Mouse (Mus musculus) MEL (cell line): Measurements from ENCODE around the gene Sipa1l1. TPM values are rescaled to one million over a fixed set of nuclear protein-coding genes. Genes with fewer than 3 reads are reported as not detected.

Source experiments
- DNase-seq: peaks from one replicate; pipeline ENCODE4 v3.0.0; 2011; ENCODE audit warnings: low read depth, low spot score
- H3K27ac ChIP-seq: 2 replicates; pipeline ENCODE4 v1.5.1; 2012; ENCODE audit warnings: low read depth, mild to moderate bottlenecking, control low read depth, low read length, moderate library complexity; ENCODE audit not compliant: control insufficient read depth
- H3K27me3 ChIP-seq, 2 experiments: fragments of 150-350 bp in 1 of 2; sonication (generic) in 1 of 2; 2 replicates each; pipeline ENCODE4 v1.6.1; 2012; ENCODE audit warnings: low read length in 2 of 2, mild to moderate bottlenecking in 2 of 2, improper control_type of control experiment in 1 of 2, moderate library complexity in 1 of 2; ENCODE audit not compliant: insufficient read depth in 2 of 2, control insufficient read depth in 1 of 2
- H3K36me3 ChIP-seq, 2 experiments: 2 replicates each; pipeline ENCODE4 v1.6.1; 2012 to 2014; ENCODE audit warnings: low read length in 2 of 2, improper control_type of control experiment in 1 of 2, inconsistent platforms in 1 of 2, mild to moderate bottlenecking in 1 of 2; ENCODE audit not compliant: insufficient read depth in 2 of 2, control insufficient read depth in 1 of 2
- H3K4me1 ChIP-seq, 2 experiments: fragments of 150-350 bp in 1 of 2; sonication (generic) in 1 of 2; 2 replicates each; pipeline ENCODE4 v1.6.1; 2012; ENCODE audit warnings: low read length in 2 of 2, improper control_type of control experiment in 1 of 2, mild to moderate bottlenecking in 1 of 2; ENCODE audit not compliant: insufficient read depth in 2 of 2, control insufficient read depth in 1 of 2
- H3K4me3 ChIP-seq, 2 experiments: fragments of 150-350 bp in 1 of 2; sonication (generic) in 1 of 2; 2 replicates each; pipeline ENCODE4 v1.5.1; 2012; ENCODE audit warnings: low read depth in 2 of 2, low read length in 2 of 2, mild to moderate bottlenecking in 2 of 2, moderate library complexity in 2 of 2, control low read depth in 1 of 2, improper control_type of control experiment in 1 of 2; ENCODE audit not compliant: control insufficient read depth in 1 of 2, insufficient read depth in 1 of 2
- H3K79me2 ChIP-seq: 2 replicates; pipeline ENCODE4 v1.6.1; 2012; ENCODE audit warnings: mild to moderate bottlenecking, low read length, moderate library complexity; ENCODE audit not compliant: control insufficient read depth, poor library complexity, insufficient read depth
- H3K9ac ChIP-seq: 2 replicates; pipeline ENCODE4 v1.6.1; 2012; ENCODE audit warnings: low read depth, mild to moderate bottlenecking, control low read depth, low read length, moderate library complexity; ENCODE audit not compliant: control insufficient read depth, poor library complexity, severe bottlenecking
- H3K9me3 ChIP-seq: fragments of 150-350 bp; sonication (generic); replicated peaks from 2 replicates; pipeline ENCODE4 v1.6.1; 2012; ENCODE audit warnings: mild to moderate bottlenecking, low read length, improper control_type of control experiment, moderate library complexity; ENCODE audit not compliant: insufficient read depth
- BHLHE40 ChIP-seq: IDR thresholded peaks from 2 replicates; pipeline ENCODE4 v1.6.1; 2012; ENCODE audit warnings: low read depth, mild to moderate bottlenecking, inconsistent platforms, low read length, improper control_type of control experiment, borderline replicate concordance
- CHD2 ChIP-seq: IDR thresholded peaks from 2 replicates; pipeline ENCODE4 v1.6.1; 2011; ENCODE audit warnings: low read length, improper control_type of control experiment
- E2F4 ChIP-seq: IDR thresholded peaks from 2 replicates; pipeline ENCODE4 v1.6.1; 2011; ENCODE audit warnings: low read depth, low read length, improper control_type of control experiment, borderline replicate concordance
- EP300 ChIP-seq, 2 experiments: IDR thresholded peaks; 2 replicates each; pipeline ENCODE4 v1.6.1; 2011; ENCODE audit warnings: improper control_type of control experiment in 2 of 2, low read length in 2 of 2, low read depth in 1 of 2, mild to moderate bottlenecking in 1 of 2
- ETS1 ChIP-seq: IDR thresholded peaks from 2 replicates; pipeline ENCODE4 v1.6.1; 2012; ENCODE audit warnings: low read depth, mild to moderate bottlenecking, inconsistent platforms, low read length, improper control_type of control experiment, moderate library complexity
- GATA1 ChIP-seq: IDR thresholded peaks from 2 replicates; pipeline ENCODE4 v1.6.1; 2011; ENCODE audit warnings: low read depth, low read length, improper control_type of control experiment
- HCFC1 ChIP-seq: IDR thresholded peaks from 2 replicates; pipeline ENCODE4 v1.6.1; 2012; ENCODE audit warnings: low read depth, mild to moderate bottlenecking, inconsistent platforms, low read length, improper control_type of control experiment, moderate library complexity
- MAFK ChIP-seq: IDR thresholded peaks from 2 replicates; pipeline ENCODE4 v1.6.1; 2011; ENCODE audit warnings: low read depth, mild to moderate bottlenecking, low read length, improper control_type of control experiment, borderline replicate concordance
- MAX ChIP-seq: IDR thresholded peaks from 2 replicates; pipeline ENCODE4 v1.6.1; 2011; ENCODE audit warnings: low read length, improper control_type of control experiment
- MEF2A ChIP-seq: IDR thresholded peaks from 2 replicates; pipeline ENCODE4 v1.6.1; 2014; ENCODE audit warnings: low read depth, mild to moderate bottlenecking, inconsistent platforms, low read length, improper control_type of control experiment; ENCODE audit not compliant: poor library complexity, insufficient replicate concordance, severe bottlenecking; ENCODE audit errors: extremely low read depth
- MXI1 ChIP-seq: IDR thresholded peaks from 2 replicates; pipeline ENCODE4 v1.6.1; 2011; ENCODE audit warnings: mild to moderate bottlenecking, low read depth, low read length, improper control_type of control experiment
- MYB ChIP-seq: IDR thresholded peaks from 2 replicates; pipeline ENCODE4 v1.6.1; 2011; ENCODE audit warnings: mild to moderate bottlenecking, low read depth, low read length, improper control_type of control experiment
- NELFE ChIP-seq: IDR thresholded peaks from 2 replicates; pipeline ENCODE4 v1.6.1; 2011; ENCODE audit warnings: low read depth, low read length, improper control_type of control experiment
- NRF1 ChIP-seq: IDR thresholded peaks from 2 replicates; pipeline ENCODE4 v1.6.1; 2014; ENCODE audit warnings: low read depth, mild to moderate bottlenecking, inconsistent platforms, low read length, improper control_type of control experiment, moderate library complexity; ENCODE audit not compliant: poor library complexity, insufficient read depth, severe bottlenecking
- POLR2A ChIP-seq, 2 experiments: IDR thresholded peaks; 2 replicates each; pipeline ENCODE4 v1.6.1; 2011 to 2012; ENCODE audit warnings: low read length in 2 of 2, mild to moderate bottlenecking in 2 of 2, control low read depth in 1 of 2, improper control_type of control experiment in 1 of 2, low read depth in 1 of 2, moderate library complexity in 1 of 2; ENCODE audit not compliant: control insufficient read depth in 1 of 2, insufficient read depth in 1 of 2, poor library complexity in 1 of 2
- POLR2AphosphoS2 ChIP-seq: IDR thresholded peaks from 2 replicates; pipeline ENCODE4 v1.6.1; 2011; ENCODE audit warnings: low read length, improper control_type of control experiment
- POLR2AphosphoS5 ChIP-seq: IDR thresholded peaks from 2 replicates; pipeline ENCODE4 v1.6.1; 2012; ENCODE audit warnings: low read depth, borderline replicate concordance, mild to moderate bottlenecking, inconsistent platforms, low read length, moderate library complexity, mixed read lengths
- RAD21 ChIP-seq: IDR thresholded peaks from 2 replicates; pipeline ENCODE4 v1.6.1; 2011; ENCODE audit warnings: mild to moderate bottlenecking, low read depth, low read length, improper control_type of control experiment
- RCOR1 ChIP-seq: IDR thresholded peaks from 2 replicates; pipeline ENCODE4 v1.6.1; 2012; ENCODE audit warnings: low read depth, mild to moderate bottlenecking, inconsistent platforms, low read length, improper control_type of control experiment
- SIN3A ChIP-seq: IDR thresholded peaks from 2 replicates; pipeline ENCODE4 v1.6.1; 2012; ENCODE audit warnings: low read length, improper control_type of control experiment, inconsistent platforms
- TAL1 ChIP-seq: IDR thresholded peaks from 2 replicates; pipeline ENCODE4 v1.6.1; 2012; ENCODE audit warnings: mild to moderate bottlenecking, inconsistent platforms, low read length, moderate library complexity, mixed read lengths
- TBP ChIP-seq: IDR thresholded peaks from 2 replicates; pipeline ENCODE4 v1.8.0; 2011; ENCODE audit warnings: low read depth, low read length, improper control_type of control experiment
- TCF12 ChIP-seq: IDR thresholded peaks from 2 replicates; pipeline ENCODE4 v1.6.1; 2014; ENCODE audit warnings: low read depth, mild to moderate bottlenecking, inconsistent platforms, low read length, improper control_type of control experiment, moderate library complexity
- UBTF ChIP-seq: IDR thresholded peaks from 2 replicates; pipeline ENCODE4 v1.6.1; 2012; ENCODE audit warnings: low read depth, mild to moderate bottlenecking, inconsistent platforms, low read length, improper control_type of control experiment, moderate library complexity, borderline replicate concordance; ENCODE audit not compliant: insufficient read depth
- USF1 ChIP-seq: IDR thresholded peaks from 2 replicates; pipeline ENCODE4 v1.6.1; 2014; ENCODE audit warnings: low read depth, mild to moderate bottlenecking, inconsistent platforms, low read length, improper control_type of control experiment, moderate library complexity
- USF2 ChIP-seq, 2 experiments: IDR thresholded peaks; 2 replicates each; pipeline ENCODE4 v1.6.1; 2011 to 2012; ENCODE audit warnings: improper control_type of control experiment in 2 of 2, low read length in 2 of 2, borderline replicate concordance in 1 of 2, inconsistent platforms in 1 of 2, low read depth in 1 of 2, mild to moderate bottlenecking in 1 of 2; ENCODE audit not compliant: insufficient read depth in 1 of 2
- ZC3H11A ChIP-seq: IDR thresholded peaks from 2 replicates; pipeline ENCODE4 v1.6.1; 2012; ENCODE audit warnings: low read depth, mild to moderate bottlenecking, inconsistent platforms, low read length, improper control_type of control experiment
- ZKSCAN1 ChIP-seq: IDR thresholded peaks from 2 replicates; pipeline ENCODE4 v1.6.1; 2012; ENCODE audit warnings: low read depth, mild to moderate bottlenecking, inconsistent platforms, low read length, improper control_type of control experiment, moderate library complexity
- ZMIZ1 ChIP-seq: IDR thresholded peaks from 2 replicates; pipeline ENCODE4 v1.6.1; 2012; ENCODE audit warnings: low read depth, mild to moderate bottlenecking, inconsistent platforms, low read length, improper control_type of control experiment, moderate library complexity
- ZNF384 ChIP-seq: IDR thresholded peaks from 2 replicates; pipeline ENCODE4 v1.6.1; 2012; ENCODE audit warnings: low read depth, mild to moderate bottlenecking, inconsistent platforms, low read length, improper control_type of control experiment
- polyA plus RNA-seq, 2 experiments: library from polyadenylated mRNA; stranded (reverse) in 1 of 2; unstranded in 1 of 2; fragments of >175 nt in 1 of 2; fragments of >200 nt in 1 of 2; gene quantifications; 2 replicates each; pipeline versions ENCODE4 v1.2.1 to v1.2.4; 2012; ENCODE audit warnings: low replicate concordance in 2 of 2, low read depth in 1 of 2; ENCODE audit not compliant: insufficient read length in 2 of 2, insufficient read depth in 1 of 2, missing spikeins in 1 of 2
- total RNA-seq: library from RNA; depleted of rRNA; stranded (reverse); fragments of 300-350 nt; gene quantifications from 2 replicates; pipeline ENCODE4 v1.2.3, GENCODE M21; 2012

Sipa1l1 gene
- total and polyA plus RNA-seq, 3 experiments: 18.1 to 42.7 (median 19.3) TPM

GRCm38 (mm10) chr12:82247371-82248258 is 78.5 kb downstream of the Sipa1l1 start:
- H3K4me3 ChIP-seq: peak overlapping the region; percentile 58 to 73
- H3K27me3 ChIP-seq: no peaks in the 10 kb centered on the region
- no peaks in the 10 kb centered on the region for H3K9me3 ChIP-seq
- peak; percentile 88 for DNase-seq
- peak overlapping the region; percentile 99 for H3K27ac ChIP-seq
- peaks cover 12 to 40% of the 10 kb centered on the region in 2 experiments for H3K4me1 ChIP-seq
- H3K36me3 ChIP-seq: peaks cover 0 to 46% of the 10 kb centered on the region in 2 experiments; a peak in 3 of 4 replicates
- peak overlapping the region; percentile 76 for H3K9ac ChIP-seq
- H3K79me2 ChIP-seq: peaks cover 12% of the 10 kb centered on the region
- 0 out of 2 replicates have a peak, but pooled peaks have one; percentile 19 for TF ChIP-seq MXI1
- TF ChIP-seq ZKSCAN1: no peak
- TF ChIP-seq EP300 (IDR thresholded peaks at IDR 0.05; ENCODE audit: low read depth in 1 of 2, low read length in 2 of 2): peak in 1 of 2 experiments; percentile 50; a peak in 2 of 4 replicates
- peak; percentile 17; the same call in 1 of the 2 replicates for TF ChIP-seq MAX
- no peak for TF ChIP-seq USF2 (IDR thresholded peaks at IDR 0.05; ENCODE audit: borderline replicate concordance in 1 of 2, insufficient read depth in 1 of 2, low read depth in 1 of 2, low read length in 2 of 2)
- no peak for TF ChIP-seq MAFK
- TF ChIP-seq CHD2: no peak
- TF ChIP-seq MEF2A: no peak
- peak; percentile 54; the same call in 1 of the 2 replicates for TF ChIP-seq ZMIZ1
- peak; percentile 68 for TF ChIP-seq TAL1
- TF ChIP-seq USF1: no peak
- TF ChIP-seq POLR2AphosphoS2: no peak
- peak; percentile 61 for TF ChIP-seq TBP
- TF ChIP-seq ETS1: peak; percentile 81; the same call in 1 of the 2 replicates
- TF ChIP-seq TCF12: peak; percentile 33; the same call in 1 of the 2 replicates
- peak; percentile 85; the same call in 1 of the 2 replicates for TF ChIP-seq BHLHE40
- no peak for TF ChIP-seq ZNF384
- TF ChIP-seq NELFE: 0 out of 2 replicates have a peak, but pooled peaks have one; percentile 17
- TF ChIP-seq HCFC1: no peak
- TF ChIP-seq RCOR1: peak; percentile 65
- TF ChIP-seq POLR2AphosphoS5: no peak
- TF ChIP-seq SIN3A: no peak; the same call in 1 of the 2 replicates
- 0 out of 2 replicates have a peak, but pooled peaks have one; percentile 17 for TF ChIP-seq ZC3H11A
- TF ChIP-seq NRF1: no peak
- peak; percentile 73 for TF ChIP-seq GATA1
- TF ChIP-seq E2F4: no peak
- TF ChIP-seq RAD21: no peak
- peak in 1 of 2 experiments; percentile 37; a peak in 2 of 4 replicates for TF ChIP-seq POLR2A (IDR thresholded peaks at IDR 0.05; ENCODE audit: control insufficient read depth in 1 of 2, insufficient read depth in 1 of 2, low read depth in 1 of 2, low read length in 2 of 2, poor library complexity in 1 of 2)
- TF ChIP-seq MYB: no peak
- TF ChIP-seq UBTF: no peak
